Mouse (Mus musculus) limb, embryonic 10.5 days (tissue): ENCODE results near the gene Cbx2. TPM values are rescaled to one million over a fixed set of nuclear protein-coding genes. Genes with fewer than 3 reads are reported as not detected.

Experiments used
- DNase-seq: peaks from one replicate; pipeline ENCODE4 v3.0.0-alpha.2; 2017; ENCODE audit warnings: low spot score
- H3K27ac ChIP-seq: fragments of 300-500 bp; sonication (generic); 2 replicates; pipeline ENCODE4 v1.5.1; 2016; ENCODE audit warnings: mild to moderate bottlenecking
- H3K27me3 ChIP-seq: fragments of 300-500 bp; sonication (generic); 2 replicates; pipeline ENCODE4 v1.6.1; 2016; ENCODE audit warnings: low read depth, mild to moderate bottlenecking; ENCODE audit not compliant: poor library complexity, severe bottlenecking
- H3K36me3 ChIP-seq: fragments of 300-500 bp; sonication (generic); 2 replicates; pipeline ENCODE4 v1.6.1; 2016; ENCODE audit warnings: mild to moderate bottlenecking, moderate library complexity
- H3K4me1 ChIP-seq: fragments of 300-500 bp; sonication (generic); 2 replicates; pipeline ENCODE4 v1.6.1; 2016
- H3K4me3 ChIP-seq: fragments of 300-500 bp; sonication (generic); 2 replicates; pipeline ENCODE4 v1.5.1; 2016; ENCODE audit warnings: mild to moderate bottlenecking, moderate library complexity
- H3K9me3 ChIP-seq: fragments of 300-500 bp; sonication (generic); replicated peaks from 2 replicates; pipeline ENCODE4 v1.6.1; 2016; ENCODE audit warnings: mild to moderate bottlenecking
- WGBS: fragments of 180-500 bp; shearing (Covaris S2); methylation state at CpG from one replicate; pipeline ENCODE4 v1.1.7; 2016; 5-methylcytosine and 5-hydroxymethylcytosine counted together
- polyA plus RNA-seq: library from polyadenylated mRNA; unstranded; fragments of >200 nt; fragmentation: Nextera tagmentation; extraction: Ambion mirVana; gene quantifications from 2 replicates; pipeline ENCODE4 v1.2.1, GENCODE M21; 2016

The Cbx2 gene
- polyA plus RNA-seq, 1 experiment from 2014 or later, result 170 TPM

DNA sequence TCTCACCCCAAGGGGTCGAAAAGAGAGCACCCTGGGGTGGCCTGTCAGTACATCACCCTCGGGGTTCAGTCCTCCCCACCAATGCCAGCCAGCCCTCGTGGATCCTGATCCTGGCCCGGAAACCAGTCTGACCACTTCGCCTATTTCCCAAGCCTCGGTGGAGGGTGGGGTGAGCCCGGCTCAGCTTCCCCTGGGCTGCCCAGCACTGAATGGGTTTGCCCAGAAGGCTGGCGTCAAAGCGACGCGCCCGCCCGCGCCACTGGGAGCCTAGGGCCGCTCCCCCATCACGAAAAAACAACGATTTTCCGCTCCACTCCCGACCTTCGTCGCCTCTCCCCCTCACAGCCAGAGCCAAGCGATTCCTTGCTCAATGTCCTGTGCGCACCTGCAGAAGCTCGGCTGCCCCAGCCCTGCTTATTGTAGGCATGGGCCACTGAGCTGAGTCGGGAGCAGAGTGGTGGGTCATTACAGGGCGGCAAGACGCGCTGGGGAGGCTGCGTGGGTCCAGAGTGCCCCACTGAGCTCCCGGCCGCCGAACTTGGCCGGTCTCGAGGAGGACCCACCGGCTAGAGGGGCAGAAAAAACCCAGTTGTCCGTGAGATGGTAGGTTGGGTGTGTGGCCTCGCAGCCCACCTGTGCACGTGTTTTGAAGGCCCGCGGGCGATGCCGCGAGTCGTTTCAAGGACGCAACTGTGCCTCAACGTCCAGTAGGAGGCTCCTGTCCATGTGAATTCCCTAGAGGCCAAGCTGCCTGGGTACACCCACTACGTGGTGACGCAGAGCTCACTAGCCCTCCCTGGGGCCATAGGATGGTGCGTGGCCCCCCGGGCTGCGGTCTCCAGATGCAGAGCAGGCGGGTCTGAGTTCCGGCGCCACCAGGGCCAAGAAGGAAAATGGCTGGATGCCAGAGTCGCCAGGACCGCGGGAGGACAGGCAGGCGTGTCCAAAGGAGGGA lies 35.6 kb downstream of the Cbx2 start:
- no peaks in the 10 kb centered on the region for H3K9me3 ChIP-seq
- H3K27me3 ChIP-seq, result peaks cover 99% of the 10 kb centered on the region
- H3K4me3 ChIP-seq, result peak overlapping the region; percentile 28
- 4% methylated on average over 58 of the region's 58 CpGs for WGBS
- peak overlapping the region; percentile 27 for H3K27ac ChIP-seq
- peaks cover 58% of the 10 kb centered on the region for H3K4me1 ChIP-seq
- DNase-seq, result peak; percentile 63
- H3K36me3 ChIP-seq, result no peaks in the 10 kb centered on the region

DNA sequence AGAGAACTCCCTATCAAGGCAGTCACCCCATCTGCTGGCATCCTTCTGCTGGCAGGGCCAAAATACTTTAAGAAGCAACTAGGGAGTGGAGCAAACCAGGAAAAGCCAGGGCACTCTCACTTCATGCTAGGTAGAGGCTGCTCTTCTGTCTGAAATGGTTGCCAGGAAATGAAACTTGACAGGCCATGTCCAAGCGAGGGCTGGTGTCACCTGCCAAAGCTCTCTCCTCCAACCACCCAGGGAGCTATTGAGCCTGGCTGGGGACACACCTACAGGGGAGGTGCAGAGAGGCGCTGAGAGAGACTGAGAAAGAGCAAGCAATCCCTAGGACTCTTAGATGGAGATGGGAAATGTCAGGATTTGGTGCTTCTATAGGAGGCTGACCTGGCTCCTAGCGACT lies 36.5 kb downstream of the Cbx2 start:
- Histone ChIP-seq H3K27me3 (peaks cover 99% of the 10 kb centered on the region), H3K27ac (0 out of 2 replicates have a peak overlapping the region, but pooled peaks have one; percentile 4), H3K9me3 (no peaks in the 10 kb centered on the region), H3K36me3 (no peaks in the 10 kb centered on the region), H3K4me1 (peaks cover 49% of the 10 kb centered on the region), H3K4me3 (peak overlapping the region; percentile 28)
- WGBS, result 6% methylated on average over 3 of the region's 3 CpGs
- no peak for DNase-seq

DNA sequence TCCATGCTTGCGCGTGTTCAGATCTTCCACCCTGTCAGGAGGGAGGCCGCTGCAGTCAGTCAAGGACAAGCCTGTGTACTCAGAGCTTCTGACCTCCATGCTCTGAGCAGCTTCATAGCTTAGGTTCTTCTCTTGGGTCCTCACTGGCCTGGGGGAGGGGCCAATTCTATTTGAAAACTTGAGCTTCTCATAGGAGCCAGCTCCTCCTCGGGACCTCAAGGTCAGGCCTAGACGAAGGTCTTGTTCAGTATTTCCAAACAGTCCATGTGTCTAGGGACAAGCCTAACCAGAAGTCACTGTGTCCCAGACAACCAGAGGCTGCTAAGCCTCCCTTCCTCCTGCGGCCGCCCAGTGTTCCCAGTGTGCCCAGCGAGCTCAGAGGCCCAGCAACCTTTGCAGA lies 44.1 kb downstream of the Cbx2 start:
- H3K4me3 ChIP-seq, result no peak overlapping the region
- peaks cover 74% of the 10 kb centered on the region for H3K27me3 ChIP-seq
- no peak overlapping the region for H3K27ac ChIP-seq
- no peaks in the 10 kb centered on the region for H3K36me3 ChIP-seq
- H3K9me3 ChIP-seq, result no peaks in the 10 kb centered on the region
- DNase-seq, result no peak
- 86% methylated on average over 8 of the region's 8 CpGs for WGBS
- no peaks in the 10 kb centered on the region for H3K4me1 ChIP-seq

DNA sequence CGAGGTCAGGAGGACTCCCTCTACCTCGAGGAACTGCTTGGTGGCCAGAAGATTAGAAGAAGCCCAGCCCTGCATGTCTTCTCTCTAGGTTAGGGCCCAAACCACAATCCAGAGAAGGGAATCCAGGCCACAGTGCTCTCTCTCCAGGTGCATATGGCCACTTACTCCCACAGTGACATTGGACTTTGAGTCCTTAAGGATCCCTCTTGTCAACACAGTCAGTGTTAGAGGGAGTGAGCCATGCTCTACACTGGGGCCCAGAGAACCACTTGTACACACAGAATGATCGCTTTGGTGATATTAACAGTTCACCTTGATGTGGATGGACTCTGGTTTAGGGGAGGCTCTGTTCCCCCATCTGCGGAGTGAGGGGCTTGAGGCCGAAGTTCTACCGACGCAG lies 49.5 kb downstream of the Cbx2 start:
- Histone ChIP-seq H3K27ac (no peak overlapping the region), H3K4me3 (no peak overlapping the region), H3K9me3 (no peaks in the 10 kb centered on the region), H3K27me3 (peaks cover 71% of the 10 kb centered on the region), H3K4me1 (peaks cover 17% of the 10 kb centered on the region), H3K36me3 (no peaks in the 10 kb centered on the region)
- WGBS, result 87% methylated on average over 7 of the region's 7 CpGs
- no peak for DNase-seq

- Histone ChIP-seq H3K36me3 (no peaks in the 10 kb centered on the region), H3K27me3 (peaks cover 76% of the 10 kb centered on the region), H3K9me3 (no peaks in the 10 kb centered on the region), H3K27ac (0 out of 2 replicates have a peak overlapping the region, but pooled peaks have one; percentile 0), H3K4me1 (peaks cover 17% of the 10 kb centered on the region), H3K4me3 (no peak overlapping the region)
- WGBS, result 68% methylated on average over 6 of the region's 6 CpGs
- DNase-seq, result no peak
Observed at GRCm38 (mm10) chr11:119072986-119073385, 50.2 kb downstream of the Cbx2 start.

- WGBS, result 75% methylated on average over 6 of the region's 6 CpGs
- H3K27me3 ChIP-seq, result peaks cover 80% of the 10 kb centered on the region
Observed at GRCm38 (mm10) chr11:119073876-119074433, 51.2 kb downstream of the Cbx2 start.

GRCm38 (mm10) chr11:119075805-119076204 lies 53.0 kb downstream of the Cbx2 start:
- no peak for DNase-seq
- peaks cover 7% of the 10 kb centered on the region for H3K36me3 ChIP-seq
- no peak overlapping the region for H3K4me3 ChIP-seq
- H3K27ac ChIP-seq, result no peak overlapping the region
- H3K9me3 ChIP-seq, result no peaks in the 10 kb centered on the region
- H3K27me3 ChIP-seq, result peaks cover 96% of the 10 kb centered on the region
- H3K4me1 ChIP-seq, result peaks cover 38% of the 10 kb centered on the region
- WGBS, result 94% methylated on average over 5 of the region's 5 CpGs

More at GRCm38 (mm10) chr11:119073876-119074433, 51.2 kb downstream of the Cbx2 start:
- Histone ChIP-seq H3K4me1 (peaks cover 26% of the 10 kb centered on the region), H3K36me3 (no peaks in the 10 kb centered on the region), H3K9me3 (no peaks in the 10 kb centered on the region), H3K4me3 (no peak overlapping the region), H3K27ac (no peak overlapping the region)
- no peak for DNase-seq

- no peak for DNase-seq
- Histone ChIP-seq H3K36me3 (peaks cover 20% of the 10 kb centered on the region), H3K27ac (no peak overlapping the region), H3K9me3 (no peaks in the 10 kb centered on the region), H3K4me3 (no peak overlapping the region), H3K4me1 (peaks cover 57% of the 10 kb centered on the region), H3K27me3 (peaks cover 96% of the 10 kb centered on the region)
- WGBS, result 69% methylated on average over 4 of the region's 4 CpGs
Observed at GRCm38 (mm10) chr11:119077755-119078154, 55.0 kb downstream of the Cbx2 start.

DNA sequence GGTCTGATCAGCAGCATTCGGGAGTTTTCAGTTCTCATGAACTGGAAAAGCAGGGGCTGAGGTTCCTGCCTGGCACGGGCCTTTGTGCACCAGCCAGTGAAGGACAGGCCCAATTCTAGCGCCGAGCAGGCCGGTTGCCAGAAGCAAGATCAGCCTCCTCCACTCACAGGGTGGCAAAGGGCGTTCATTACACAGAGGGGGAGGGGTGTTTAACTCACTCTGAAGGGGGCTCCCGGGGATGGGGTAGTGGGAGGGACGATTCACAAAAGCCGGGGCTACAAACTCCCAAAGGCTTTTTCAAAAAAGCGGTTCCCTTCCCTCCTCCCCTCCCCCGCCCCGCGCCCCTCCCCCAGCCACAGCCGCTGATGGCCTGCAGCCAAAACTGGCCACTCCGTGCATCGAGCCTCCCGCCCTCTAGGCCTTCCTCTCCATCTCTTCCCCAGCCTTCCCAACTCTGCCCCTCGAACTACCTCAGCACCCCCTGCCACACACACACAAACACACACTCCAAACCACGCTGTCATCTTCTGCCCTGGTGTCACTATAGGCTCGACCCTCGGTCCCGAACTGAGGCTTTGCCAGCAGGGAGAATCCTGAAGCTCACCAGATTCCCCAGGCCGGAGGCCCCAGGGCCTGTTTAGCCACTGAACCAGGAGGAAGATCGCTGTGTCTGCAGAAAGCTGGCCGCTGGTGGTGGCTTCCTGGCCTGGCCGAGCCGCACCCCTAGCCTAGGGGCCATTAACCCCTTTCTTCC lies 56.1 kb downstream of the Cbx2 start:
- peak overlapping the region; percentile 59 for H3K27ac ChIP-seq
- H3K27me3 ChIP-seq, result peaks cover 96% of the 10 kb centered on the region
- peaks cover 59% of the 10 kb centered on the region for H3K4me1 ChIP-seq
- no peaks in the 10 kb centered on the region for H3K9me3 ChIP-seq
- DNase-seq, result peak; percentile 56
- peak overlapping the region; percentile 34 for H3K4me3 ChIP-seq
- WGBS, result 3% methylated on average over 24 of the region's 27 CpGs
- peaks cover 20% of the 10 kb centered on the region for H3K36me3 ChIP-seq

DNA sequence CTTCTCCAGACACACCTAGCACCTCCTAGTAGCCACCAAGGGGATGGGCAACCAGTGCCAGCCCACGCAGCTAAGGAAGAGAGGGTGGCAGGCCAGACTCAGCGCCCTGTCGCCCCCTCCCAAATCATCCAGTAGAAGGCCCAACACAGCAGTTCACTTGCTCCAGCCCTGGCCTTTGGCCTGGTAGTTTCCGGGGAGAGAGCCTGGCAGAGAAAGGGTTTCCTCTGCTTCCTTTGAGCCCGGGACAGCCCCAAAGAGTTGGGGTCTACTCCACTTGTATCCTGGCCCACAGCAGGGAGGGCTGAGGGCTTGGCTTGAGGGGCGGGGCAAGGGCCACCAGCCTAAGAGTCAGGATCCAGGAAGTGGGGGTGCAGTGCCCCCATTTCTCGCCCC lies 56.7 kb downstream of the Cbx2 start:
- DNase-seq, result peak; percentile 37
- peak overlapping the region; percentile 34 for H3K4me3 ChIP-seq
- WGBS, result 10% methylated on average over 7 of the region's 7 CpGs
- H3K36me3 ChIP-seq, result peaks cover 20% of the 10 kb centered on the region
- no peaks in the 10 kb centered on the region for H3K9me3 ChIP-seq
- H3K4me1 ChIP-seq, result peaks cover 59% of the 10 kb centered on the region
- H3K27me3 ChIP-seq, result peaks cover 96% of the 10 kb centered on the region
- peak overlapping the region; percentile 59 for H3K27ac ChIP-seq

DNA sequence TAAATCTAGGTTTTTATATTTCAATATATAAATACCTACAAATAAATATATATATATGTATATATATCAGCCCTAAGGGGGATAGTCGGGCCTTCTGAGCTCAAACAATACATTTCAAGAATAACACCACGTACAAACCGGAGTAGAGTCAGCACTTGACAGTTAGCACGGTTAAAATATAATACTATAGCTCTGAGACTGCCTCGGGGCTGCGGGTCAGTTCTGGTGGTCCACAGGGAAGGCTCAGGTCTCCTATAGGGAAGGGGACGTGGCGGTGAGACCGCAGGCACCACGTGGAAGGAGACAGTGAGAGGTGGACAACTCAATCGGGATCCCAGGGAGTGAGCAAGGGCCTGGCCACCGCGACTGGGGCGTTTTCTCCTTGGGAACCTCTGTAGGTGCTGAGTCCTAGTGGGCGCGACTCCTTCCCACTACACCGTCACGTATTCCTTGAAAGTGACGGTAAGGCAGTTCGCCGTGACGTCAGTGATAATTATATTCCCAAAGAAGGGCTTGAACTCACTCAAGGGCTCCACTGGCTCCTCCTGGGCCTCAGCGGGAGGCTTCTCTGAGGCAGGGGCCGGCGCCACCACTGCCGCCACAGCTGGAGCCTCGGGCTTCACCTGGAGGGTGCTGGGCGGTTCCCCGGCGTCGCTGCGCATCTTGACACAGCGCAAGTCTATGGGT lies 57.8 kb downstream of the Cbx2 start:
- Histone ChIP-seq H3K4me1 (peaks cover 68% of the 10 kb centered on the region), H3K4me3 (peak overlapping the region; percentile 13), H3K9me3 (no peaks in the 10 kb centered on the region), H3K27me3 (peaks cover 88% of the 10 kb centered on the region), H3K36me3 (peaks cover 20% of the 10 kb centered on the region), H3K27ac (no peak overlapping the region)
- no peak for DNase-seq
- 6% methylated on average over 33 of the region's 33 CpGs for WGBS
